Comparison of ENCODE assay signal across 26 mouse cellular contexts in the genomic region with DNA sequence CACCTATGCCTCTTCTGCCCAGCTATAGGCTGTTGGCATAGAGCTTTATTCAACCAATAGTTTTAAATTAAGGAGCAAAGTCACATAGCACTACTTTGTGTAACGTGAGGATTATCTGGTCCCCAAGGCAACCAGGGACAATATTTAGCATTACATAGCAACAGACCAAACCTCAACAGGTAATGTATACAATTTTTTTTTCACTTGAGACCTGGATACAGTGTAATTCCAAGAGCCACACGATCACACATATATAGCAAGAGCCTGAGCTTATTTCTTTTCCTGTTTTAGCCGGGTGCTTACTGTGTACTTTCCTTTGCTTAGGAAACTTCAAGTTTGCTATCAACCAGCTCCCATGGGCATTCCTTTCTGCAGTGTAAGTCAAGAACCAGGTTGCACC.
"Had no signal": no experiment of that assay in that cellular context is flagged by ENCODE, and none has a peak within 500 bp of the region (broad histone marks: within the 10 kb centered on the region; RNA-seq: fewer than 3 reads in every experiment).

No protein-coding gene starts in this region.

- DNase-seq: gastrocnemius, postnatal 14 days; gastrocnemius, postnatal 36 days; heart, adult 11 months; heart, adult 2 months; heart, postnatal 10 days; heart, postnatal 4 days; kidney, adult 11 months; kidney, adult 2 months; kidney, postnatal 14 days; layer of hippocampus, adult 9-11 months; layer of hippocampus, postnatal 36 days; liver; liver, embryonic 13.5 days had no signal

- ATAC-seq: hindbrain, embryonic 16.5 days; inflammation-experienced regulatory T-cells, adult 6 months had no signal

- H3K4me2 ChIP-seq: heart, embryonic 12.5 days; hindbrain, embryonic 12.5 days; hindbrain, embryonic 14.5 days; kidney, embryonic 15.5 days; limb, embryonic 12.5 days; liver, embryonic 11.5 days; liver, embryonic 13.5 days had no signal

- H3K4me1 ChIP-seq: heart, embryonic 10.5 days; hindbrain, embryonic 10.5 days; hindbrain, embryonic 12.5 days; kidney, embryonic 15.5 days; limb, embryonic 10.5 days; limb, embryonic 12.5 days; liver, embryonic 13.5 days had no signal

- H3K36me3 ChIP-seq: heart, embryonic 10.5 days; heart, embryonic 12.5 days; hindbrain, embryonic 10.5 days; hindbrain, embryonic 12.5 days; kidney, embryonic 15.5 days; limb, embryonic 10.5 days; limb, embryonic 12.5 days; liver, embryonic 13.5 days had no signal

- H3K27ac ChIP-seq: heart, adult 2 months; heart, embryonic 10.5 days; hindbrain, embryonic 10.5 days; hindbrain, embryonic 12.5 days; hindbrain, embryonic 14.5 days; kidney, embryonic 15.5 days; kidney, postnatal 0 days; left cerebral cortex, adult 2 months; limb, embryonic 10.5 days; limb, embryonic 12.5 days; liver, embryonic 13.5 days had no signal

- H3K9ac ChIP-seq: heart, embryonic 12.5 days; hindbrain, embryonic 12.5 days; hindbrain, embryonic 14.5 days; kidney, embryonic 15.5 days; limb, embryonic 12.5 days; liver, embryonic 13.5 days had no signal

- H3K9me3 ChIP-seq: heart, embryonic 10.5 days; hindbrain, embryonic 10.5 days; hindbrain, embryonic 12.5 days; kidney, embryonic 15.5 days; limb, embryonic 10.5 days; limb, embryonic 12.5 days; liver, embryonic 13.5 days had no signal

- H3K4me3 ChIP-seq: heart, adult 2 months; heart, embryonic 10.5 days; heart, embryonic 12.5 days; hindbrain, embryonic 10.5 days; hindbrain, embryonic 12.5 days; kidney, embryonic 15.5 days; left cerebral cortex, adult 2 months; limb, embryonic 10.5 days; limb, embryonic 12.5 days; liver, embryonic 13.5 days had no signal

- H3K27me3 ChIP-seq: heart, embryonic 12.5 days; hindbrain, embryonic 12.5 days; limb, embryonic 12.5 days; liver, embryonic 13.5 days had no signal
